Mouse (Mus musculus): ENCODE data around the gene Gas7.

- TF ChIP-seq CTCF (IDR thresholded peaks at IDR 0.05; ENCODE audit: low read depth), result no peak
- TF ChIP-seq EP300 (IDR thresholded peaks at IDR 0.05; ENCODE audit: low read depth), result no peak
Observed at GRCm38 (mm10) chr11:67633620-67634229, 178.5 kb downstream of the Gas7 start.
